Mouse (Mus musculus) ES-Bruce4 (cell line): ENCODE measurements at regions not wholly inside any gene's neighbourhood (a gene's known extent, or its start where the extent isn't known, plus 50 kb on each side); places are given as distances from the start of the nearest gene placed in this dataset.

ENCODE experiments used
- CTCF ChIP-seq: IDR thresholded peaks from one replicate; pipeline ENCODE4 v1.8.1; 2011; ENCODE audit warnings: low read depth, low read length
- EP300 ChIP-seq: IDR thresholded peaks from 2 replicates; pipeline ENCODE4 v1.6.1; 2011; ENCODE audit warnings: low read depth, low read length; ENCODE audit not compliant: insufficient read depth
- POLR2A ChIP-seq: IDR thresholded peaks from one replicate; pipeline ENCODE4 v1.8.1; 2011; ENCODE audit warnings: low read length; ENCODE audit not compliant: insufficient read depth

GRCm38 (mm10) chr4:4315651-4316411 lies 238.5 kb upstream of the Sdr16c6 start:
- TF ChIP-seq CTCF = no peak
- no peak for TF ChIP-seq POLR2A
- no peak for TF ChIP-seq EP300
